Mouse (Mus musculus) midbrain, embryonic 14.5 days (tissue): ENCODE measurements around the gene Slc27a5. TPM values are rescaled to one million over a fixed set of nuclear protein-coding genes. Genes with fewer than 3 reads are reported as not detected.

Source experiments
- ATAC-seq: fragments of 200-750 bp; cut with Nextera tagmentation; 2 replicates; pipeline ENCODE4 v1.8.0; 2017; ENCODE audit warnings: moderate number of reproducible peaks, moderate library complexity; ENCODE audit not compliant: low FRiP score, low TSS enrichment
- DNase-seq: peaks from one replicate; pipeline ENCODE4 v3.0.0-alpha.2; 2015
- H3K27ac ChIP-seq: fragments of 300-500 bp; sonication (generic); replicated peaks from 2 replicates; pipeline ENCODE4 v1.5.1; 2014; ENCODE audit warnings: mild to moderate bottlenecking, low read depth, low read length, moderate library complexity
- H3K27me3 ChIP-seq: fragments of 300-500 bp; sonication (generic); 2 replicates; pipeline ENCODE4 v1.6.1; 2014; ENCODE audit warnings: low read length, control low read depth, mixed read lengths; ENCODE audit not compliant: control insufficient read depth, insufficient read depth
- H3K36me3 ChIP-seq: fragments of 300-500 bp; sonication (generic); 2 replicates; pipeline ENCODE4 v1.6.1; 2014; ENCODE audit warnings: low read length, control low read depth; ENCODE audit not compliant: control insufficient read depth, insufficient read depth
- H3K4me1 ChIP-seq: fragments of 300-500 bp; sonication (generic); 2 replicates; pipeline ENCODE4 v1.6.1; 2014; ENCODE audit warnings: mild to moderate bottlenecking, antibody characterized with exemption, low read length, control low read depth; ENCODE audit not compliant: control insufficient read depth, insufficient read depth
- H3K4me2 ChIP-seq: fragments of 300-500 bp; sonication (generic); 2 replicates; pipeline ENCODE4 v1.6.1; 2014; ENCODE audit warnings: mild to moderate bottlenecking, low read length, moderate library complexity
- H3K4me3 ChIP-seq: fragments of 300-500 bp; sonication (generic); replicated peaks from 2 replicates; pipeline ENCODE4 v1.5.1; 2014; ENCODE audit warnings: low read depth, low read length
- H3K9ac ChIP-seq: fragments of 300-500 bp; sonication (generic); replicated peaks from 2 replicates; pipeline ENCODE4 v1.6.1; 2014; ENCODE audit warnings: mild to moderate bottlenecking, low read length, moderate library complexity
- H3K9me3 ChIP-seq: fragments of 300-500 bp; sonication (generic); 2 replicates; pipeline ENCODE4 v1.6.1; 2016; ENCODE audit warnings: low read length, control low read depth, mixed read lengths; ENCODE audit not compliant: control insufficient read depth
- WGBS: fragments of 180-500 bp; shearing (Covaris S2); extraction: QIAGEN DNeasy Blood & Tissue Kit; methylation state at CpG from one replicate; pipeline ENCODE4 v1.1.7; 2014; 5-methylcytosine and 5-hydroxymethylcytosine counted together
- polyA plus RNA-seq: library from polyadenylated mRNA; unstranded; fragments of >200 nt; fragmentation: Nextera tagmentation; extraction: Ambion mirVana; gene quantifications from 2 replicates; pipeline ENCODE4 v1.2.1, GENCODE M21; 2014

Slc27a5 gene
- polyA plus RNA-seq, 1 experiment from 2014 or later, result 0.24 TPM

DNA sequence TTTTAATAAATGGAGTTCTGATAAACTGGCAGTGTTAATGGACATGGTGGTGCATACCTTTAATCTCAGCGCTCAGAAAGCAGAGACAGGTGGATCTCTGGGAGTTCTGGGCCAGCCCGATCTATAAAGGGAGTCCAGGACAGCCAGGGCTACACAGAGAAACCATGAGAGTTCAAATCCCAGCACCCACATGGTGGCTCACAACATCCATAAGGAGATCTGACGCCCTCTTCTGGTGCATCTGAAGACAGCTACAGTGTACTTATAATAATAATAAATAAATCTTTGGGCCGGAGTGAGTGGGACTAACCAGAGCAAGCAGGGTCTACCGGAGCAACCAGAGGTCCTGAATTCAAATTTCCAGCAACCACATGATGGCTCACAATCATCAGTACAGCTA, 5.4 kb upstream of the Slc27a5 start:
- ATAC-seq, result no peak
- Histone ChIP-seq H3K27ac (no peak overlapping the region), H3K4me1 (0 out of 2 replicates have a peak, but pooled peaks cover 3% of the 10 kb centered on the region), H3K36me3 (peaks cover 42% of the 10 kb centered on the region), H3K9ac (no peak overlapping the region), H3K4me2 (no peak overlapping the region), H3K27me3 (no peaks in the 10 kb centered on the region), H3K9me3 (no peaks in the 10 kb centered on the region), H3K4me3 (no peak overlapping the region)
- 79% methylated on average over 5 of the region's 5 CpGs for WGBS
- no peak for DNase-seq

DNA sequence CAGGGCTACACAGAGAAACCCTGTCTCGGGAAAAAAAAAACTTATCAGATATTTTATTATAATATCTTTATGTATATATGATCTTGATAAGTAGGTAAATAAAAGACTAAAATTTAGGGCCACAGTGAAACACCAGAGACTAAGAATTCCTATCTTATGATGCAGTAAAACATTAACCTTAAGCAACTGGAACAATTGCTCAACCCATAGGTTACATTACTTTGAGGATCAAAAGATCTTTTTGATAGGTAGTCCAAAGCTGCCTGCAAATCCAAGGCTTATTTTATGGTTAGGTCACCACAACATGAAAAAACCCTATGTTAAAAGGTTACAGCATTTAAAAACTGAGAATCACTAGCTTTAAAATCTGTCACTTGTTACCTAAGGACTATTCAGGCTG, 3.6 kb upstream of the Slc27a5 start:
- no peak overlapping the region for H3K4me3 ChIP-seq
- ATAC-seq, result no peak

DNA sequence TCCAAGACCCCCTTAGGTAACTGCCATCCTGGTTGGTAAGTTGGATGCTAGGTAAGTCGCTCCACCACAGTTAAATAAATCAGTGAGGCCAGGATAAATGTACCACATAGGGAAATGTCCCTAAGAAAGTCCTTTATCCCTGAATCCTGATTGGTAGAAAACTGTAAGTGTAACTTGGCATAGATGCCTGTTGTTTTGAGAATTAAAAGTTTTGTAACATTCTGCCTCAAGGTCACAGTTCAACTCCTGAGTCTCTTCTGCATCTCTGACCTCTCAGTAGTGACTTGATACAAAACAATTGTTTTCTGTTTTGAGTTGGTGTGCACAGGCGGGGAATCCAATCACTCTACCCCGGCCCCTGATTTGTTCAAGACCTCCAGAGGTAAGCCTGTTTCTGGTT, 859 bp upstream of the Slc27a5 start, which contains the start of gene Trim28:
TSS of gene Trim28 (plus strand) at position 264 of the 400 bp plus-strand sequence.
- ATAC-seq (no peak), DNase-seq (no peak)
- H3K27ac ChIP-seq, result no peak within 1 kb of the TSS
- H3K4me3 ChIP-seq, result no peak within 1 kb of the TSS
- H3K4me2 ChIP-seq, result no peak within 1 kb of the TSS
- no peak within 1 kb of the TSS for H3K9ac ChIP-seq
- no peaks in the 10 kb centered on the region for H3K9me3 ChIP-seq
- no peaks in the 10 kb centered on the region for H3K4me1 ChIP-seq
- H3K36me3 ChIP-seq, result peaks cover 5% of the 10 kb centered on the region; the same call in 1 of the 2 replicates
- 89% methylated on average over 3 of the region's 3 CpGs for WGBS
- no peaks in the 10 kb centered on the region for H3K27me3 ChIP-seq

More for the DNA sequence above, 3.6 kb upstream of the Slc27a5 start:
- Histone ChIP-seq H3K4me1 (no peaks in the 10 kb centered on the region), H3K27me3 (no peaks in the 10 kb centered on the region), H3K9me3 (no peaks in the 10 kb centered on the region), H3K27ac (no peak overlapping the region), H3K9ac (no peak overlapping the region), H3K4me2 (no peak overlapping the region), H3K36me3 (peaks cover 30% of the 10 kb centered on the region)
- WGBS, result 74% methylated on average over 1 of the region's 1 CpGs
- DNase-seq, result no peak

DNA sequence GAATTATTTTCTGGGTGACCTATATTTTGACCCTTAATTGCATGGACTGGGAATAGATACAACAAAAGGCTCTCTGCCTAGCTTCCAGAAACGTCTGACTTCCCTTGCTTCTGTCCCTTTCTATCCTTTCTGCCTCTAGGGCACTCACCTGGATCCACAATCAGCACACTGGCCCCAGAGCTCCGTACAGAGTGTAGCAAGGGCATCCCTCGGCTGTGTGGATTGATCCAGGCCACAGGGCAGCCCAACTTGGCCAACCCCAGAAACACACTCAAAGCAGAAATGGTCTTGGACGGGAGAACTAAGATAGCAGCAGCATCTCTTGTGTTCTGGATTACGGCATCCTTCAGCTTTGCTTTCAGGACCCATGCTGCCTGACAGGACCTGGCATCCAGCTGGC, 762 bp downstream of the Slc27a5 start:
- ATAC-seq (no peak), DNase-seq (no peak)
- Histone ChIP-seq H3K36me3 (no peaks in the 10 kb centered on the region), H3K9ac (no peak overlapping the region), H3K4me3 (no peak overlapping the region), H3K27me3 (no peaks in the 10 kb centered on the region), H3K4me1 (no peaks in the 10 kb centered on the region), H3K27ac (no peak overlapping the region), H3K4me2 (no peak overlapping the region), H3K9me3 (no peaks in the 10 kb centered on the region)
- 72% methylated on average over 5 of the region's 5 CpGs for WGBS

DNA sequence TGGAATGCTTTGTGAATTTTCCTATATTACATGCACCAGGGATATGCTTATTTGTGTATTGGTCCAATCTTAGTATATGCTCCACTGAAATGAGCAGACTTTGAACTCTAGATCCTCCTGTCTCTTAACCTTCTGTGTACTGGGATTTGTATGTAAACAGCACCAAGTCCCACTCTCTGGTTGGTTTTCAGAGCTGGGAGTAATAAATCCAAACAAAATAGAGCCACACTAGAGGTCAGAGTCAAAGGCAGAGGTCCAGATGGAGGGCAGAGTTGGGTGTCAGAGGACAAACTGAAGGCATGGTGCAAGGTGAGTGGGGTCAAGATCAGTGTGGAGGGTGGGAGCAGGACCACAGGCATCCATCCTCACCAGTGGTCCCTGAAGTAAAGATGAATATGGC, 2.1 kb downstream of the Slc27a5 start:
- no peak for ATAC-seq
- no peak for DNase-seq

DNA sequence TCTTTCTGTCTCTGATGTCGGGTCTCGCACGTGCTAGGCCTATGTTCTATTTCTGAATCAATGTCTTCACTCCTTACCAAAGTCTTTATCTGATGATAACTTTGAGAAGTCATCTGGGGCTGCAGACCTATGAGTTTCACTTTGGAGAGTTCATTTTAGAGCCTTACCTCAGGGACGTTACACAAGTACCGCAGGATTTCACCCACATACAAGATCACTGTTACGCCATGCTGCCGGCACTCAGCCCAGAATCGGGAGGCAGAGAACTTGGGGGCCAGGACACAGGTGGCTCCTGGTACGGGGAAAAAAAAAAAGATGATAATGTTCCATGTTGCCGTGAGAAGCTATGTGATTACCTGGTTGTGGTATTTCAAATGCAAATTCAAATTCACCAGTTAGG, 4.8 kb downstream of the Slc27a5 start:
- Histone ChIP-seq H3K27ac (no peak overlapping the region), H3K4me3 (no peak overlapping the region), H3K9me3 (no peaks in the 10 kb centered on the region), H3K4me1 (no peaks in the 10 kb centered on the region), H3K27me3 (no peaks in the 10 kb centered on the region), H3K9ac (no peak overlapping the region), H3K36me3 (no peaks in the 10 kb centered on the region), H3K4me2 (no peak overlapping the region)
- WGBS, result 94% methylated on average over 10 of the region's 10 CpGs
- ATAC-seq, result no peak
- no peak for DNase-seq

More for the DNA sequence above, 2.1 kb downstream of the Slc27a5 start:
- Histone ChIP-seq H3K4me1 (no peaks in the 10 kb centered on the region), H3K27me3 (no peaks in the 10 kb centered on the region), H3K4me2 (no peak overlapping the region), H3K9ac (no peak overlapping the region), H3K36me3 (no peaks in the 10 kb centered on the region), H3K27ac (no peak overlapping the region), H3K9me3 (no peaks in the 10 kb centered on the region), H3K4me3 (no peak overlapping the region)

DNA sequence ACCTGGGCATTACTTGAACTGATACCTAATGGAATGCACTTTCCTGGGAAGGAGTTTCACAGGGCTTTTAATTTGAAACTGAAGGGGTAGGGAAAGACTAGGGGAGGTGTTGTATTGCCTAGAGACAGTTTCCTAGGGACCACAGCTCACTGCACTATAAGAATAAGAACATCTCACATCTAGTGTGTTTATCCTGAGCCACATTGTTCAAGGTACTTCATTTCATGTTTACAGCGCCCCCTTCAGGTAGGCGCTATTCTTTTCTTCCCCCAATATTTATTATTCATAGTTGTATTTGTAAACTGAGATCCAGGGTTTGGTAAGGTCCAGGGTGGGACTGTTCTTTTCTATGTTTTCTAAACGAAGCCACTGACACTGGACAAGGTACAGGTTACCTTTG, 5.8 kb downstream of the Slc27a5 start:
- Histone ChIP-seq H3K27ac (no peak overlapping the region), H3K4me1 (no peaks in the 10 kb centered on the region)

DNA sequence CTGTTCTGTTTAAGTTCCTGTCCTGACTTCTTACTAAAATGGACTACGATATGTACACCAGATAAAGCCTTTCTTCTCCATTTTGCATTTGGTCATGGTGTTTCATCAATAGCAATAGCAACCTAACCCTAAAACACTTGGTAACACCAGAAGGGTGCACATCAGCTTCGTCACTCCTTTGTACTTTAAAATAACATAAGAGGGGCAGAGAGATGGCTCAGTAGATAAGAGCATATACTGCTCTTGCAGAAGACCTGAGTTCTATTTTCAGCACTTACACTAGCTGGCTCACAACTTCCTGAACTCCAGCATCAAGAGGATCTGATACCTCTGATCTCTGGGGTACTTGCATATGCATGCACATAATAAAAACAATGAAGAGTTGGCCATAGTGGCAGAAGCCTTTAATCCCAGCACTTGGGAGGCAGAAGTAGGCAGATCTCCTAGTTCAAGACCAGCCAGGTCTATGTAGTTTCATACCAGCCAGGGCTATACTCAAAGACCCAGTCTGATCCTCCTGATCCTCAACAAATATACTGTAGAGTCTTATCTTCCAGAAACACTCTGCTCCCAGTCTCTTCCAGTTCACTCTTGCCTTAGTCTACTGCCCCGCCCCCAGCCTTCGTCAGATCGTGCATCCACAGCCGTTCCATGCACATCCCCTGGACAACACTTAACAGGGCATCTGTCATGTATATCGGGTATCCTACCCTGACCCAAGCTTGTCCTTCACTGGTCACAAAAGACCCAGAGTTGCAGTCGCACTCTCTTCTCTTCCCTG, 10.4 kb downstream of the Slc27a5 start:
- Histone ChIP-seq H3K27ac (no peak overlapping the region), H3K9me3 (no peaks in the 10 kb centered on the region), H3K36me3 (no peaks in the 10 kb centered on the region), H3K4me2 (no peak overlapping the region), H3K27me3 (no peaks in the 10 kb centered on the region), H3K9ac (no peak overlapping the region), H3K4me3 (no peak overlapping the region), H3K4me1 (no peaks in the 10 kb centered on the region)
- WGBS, result 87% methylated on average over 8 of the region's 8 CpGs
- no peak for DNase-seq
- ATAC-seq, result no peak

More for the DNA sequence above, 5.8 kb downstream of the Slc27a5 start:
- H3K9me3 ChIP-seq, result no peaks in the 10 kb centered on the region
- WGBS, result 12% methylated on average over 3 of the region's 3 CpGs
- no peak overlapping the region for H3K9ac ChIP-seq
- H3K27me3 ChIP-seq, result no peaks in the 10 kb centered on the region
- H3K36me3 ChIP-seq, result no peaks in the 10 kb centered on the region
- H3K4me2 ChIP-seq, result no peak overlapping the region
- no peak overlapping the region for H3K4me3 ChIP-seq
- ATAC-seq (no peak), DNase-seq (no peak)

DNA sequence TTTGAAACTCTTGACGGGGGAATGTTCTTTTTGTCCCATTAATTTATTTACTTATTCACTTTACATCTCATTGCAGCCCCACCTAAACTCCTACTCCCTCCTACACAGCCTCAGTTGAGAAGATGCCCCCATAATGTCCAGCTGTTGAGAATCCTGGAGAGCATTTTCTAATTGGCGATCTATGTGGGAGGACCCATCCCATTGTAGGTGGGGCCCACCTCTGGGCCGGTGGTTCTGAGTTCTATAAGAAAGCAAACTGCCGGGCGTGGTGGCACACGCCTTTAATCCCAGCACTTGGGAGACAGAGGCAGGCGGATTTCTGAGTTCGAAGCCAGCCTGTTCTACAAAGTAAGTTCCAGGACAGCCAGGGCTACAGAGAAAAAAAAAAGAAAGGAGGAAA, 11.1 kb downstream of the Slc27a5 start:
- Histone ChIP-seq H3K27me3 (no peaks in the 10 kb centered on the region), H3K9ac (no peak overlapping the region), H3K4me2 (no peak overlapping the region), H3K36me3 (peaks cover 7% of the 10 kb centered on the region; the same call in 1 of the 2 replicates), H3K27ac (no peak overlapping the region), H3K4me3 (no peak overlapping the region), H3K4me1 (no peaks in the 10 kb centered on the region), H3K9me3 (no peaks in the 10 kb centered on the region)
- 89% methylated on average over 8 of the region's 8 CpGs for WGBS
- no peak for ATAC-seq
- no peak for DNase-seq
